20 mouse cellular contexts compared by ENCODE assay signal in the genomic region with DNA sequence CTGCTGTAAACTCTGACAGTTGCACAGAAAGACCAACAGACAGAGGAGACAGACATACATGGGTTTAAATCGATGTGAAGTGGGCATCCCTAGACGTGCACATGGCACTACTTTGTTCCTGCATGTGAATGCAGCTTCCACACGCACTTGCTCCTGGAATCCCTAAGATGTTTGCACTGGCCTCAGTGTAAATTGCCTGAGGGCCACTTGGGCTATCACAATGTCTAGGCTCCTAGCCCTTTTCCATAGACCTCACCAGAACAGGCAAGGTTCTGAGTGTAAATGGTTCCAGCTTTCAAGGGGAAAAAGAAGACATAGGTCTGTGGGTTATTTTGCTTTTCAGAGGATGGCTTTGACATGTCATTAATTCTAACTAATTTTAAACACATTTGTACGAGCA.
DNase-seq lines count a peak whose midpoint lies in the region; ATAC-seq and TF ChIP-seq lines count a peak whose summit lies in the region.
"Had no signal": no experiment of that assay in that cellular context is flagged by ENCODE, and none has a peak within 500 bp of the region (broad histone marks: within the 10 kb centered on the region; RNA-seq: fewer than 3 reads in every experiment).

No protein-coding gene starts in this region.

- peaks cover 74% of the 10 kb centered on the region for H3K4me1 ChIP-seq in forebrain, embryonic 13.5 days
- peaks cover 73% of the 10 kb centered on the region for H3K4me1 ChIP-seq in forebrain, embryonic 10.5 days
- H3K4me1 ChIP-seq in lung, adult 2 months (ENCODE audit: control insufficient read depth, insufficient read depth, low read length): peaks cover 36% of the 10 kb centered on the region
- peaks cover 32% of the 10 kb centered on the region for H3K4me1 ChIP-seq in midbrain, embryonic 11.5 days (ENCODE audit: control insufficient read depth, insufficient read depth, low read length)
- H3K4me1 ChIP-seq in midbrain, embryonic 10.5 days: peaks cover 71% of the 10 kb centered on the region
- peaks cover 44% of the 10 kb centered on the region for H3K4me1 ChIP-seq in stomach, embryonic 16.5 days (ENCODE audit: control insufficient read depth, insufficient read depth, low read length)

- H3K36me3 ChIP-seq in forebrain, embryonic 13.5 days (ENCODE audit: poor library complexity, severe bottlenecking): no peaks in the 10 kb centered on the region
- H3K36me3 ChIP-seq in forebrain, embryonic 10.5 days (replicated peaks): no peaks in the 10 kb centered on the region
- no peaks in the 10 kb centered on the region for H3K36me3 ChIP-seq in midbrain, embryonic 11.5 days (ENCODE audit: control insufficient read depth, insufficient read depth, low read length)
- H3K36me3 ChIP-seq in midbrain, embryonic 10.5 days: no peaks in the 10 kb centered on the region
- no peaks in the 10 kb centered on the region for H3K36me3 ChIP-seq in stomach, embryonic 16.5 days (ENCODE audit: control insufficient read depth, insufficient read depth, low read length)
- H3K36me3 ChIP-seq: hindbrain, embryonic 12.5 days; limb, embryonic 15.5 days had no signal

- TF ChIP-seq CTCF in lung, adult 2 months (IDR thresholded peaks at IDR 0.05; ENCODE audit: insufficient read depth, low read length): no peak

- H3K9me3 ChIP-seq in forebrain, embryonic 13.5 days (replicated peaks): no peaks in the 10 kb centered on the region
- H3K9me3 ChIP-seq in forebrain, embryonic 10.5 days: no peaks in the 10 kb centered on the region
- no peaks in the 10 kb centered on the region for H3K9me3 ChIP-seq in midbrain, embryonic 11.5 days (ENCODE audit: control insufficient read depth, low read length)
- H3K9me3 ChIP-seq in midbrain, embryonic 10.5 days (replicated peaks): no peaks in the 10 kb centered on the region
- no peaks in the 10 kb centered on the region for H3K9me3 ChIP-seq in stomach, embryonic 16.5 days (replicated peaks; ENCODE audit: control insufficient read depth, low read length)
- H3K9me3 ChIP-seq: hindbrain, embryonic 12.5 days; limb, embryonic 15.5 days had no signal

- no peak overlapping the region for H3K4me3 ChIP-seq in forebrain, embryonic 13.5 days
- no peak overlapping the region for H3K4me3 ChIP-seq in forebrain, embryonic 10.5 days
- no peak overlapping the region for H3K4me3 ChIP-seq in lung, adult 2 months (replicated peaks; ENCODE audit: extremely low read depth, low read depth, low read length)
- no peak overlapping the region for H3K4me3 ChIP-seq in midbrain, embryonic 11.5 days (ENCODE audit: low read depth, low read length)
- H3K4me3 ChIP-seq in midbrain, embryonic 10.5 days: no peak overlapping the region
- no peak overlapping the region for H3K4me3 ChIP-seq in stomach, embryonic 16.5 days (replicated peaks; ENCODE audit: low read length)
- H3K4me3 ChIP-seq: hindbrain, embryonic 12.5 days had no signal

- H3K4me2 ChIP-seq in forebrain, embryonic 13.5 days: peak overlapping the region; percentile 52; the same call in 1 of the 2 replicates
- H3K4me2 ChIP-seq in midbrain, embryonic 11.5 days: no peak overlapping the region
- H3K4me2 ChIP-seq in stomach, embryonic 16.5 days (ENCODE audit: low read depth, low read length): peak overlapping the region; percentile 49

- WGBS in forebrain, embryonic 13.5 days: 45% methylated on average over 4 of the region's 4 CpGs
- WGBS in forebrain, embryonic 10.5 days: 60% methylated on average over 4 of the region's 4 CpGs
- WGBS in lung, adult 2 months: 42% methylated on average over 4 of the region's 4 CpGs
- 75% methylated on average over 4 of the region's 4 CpGs for WGBS in midbrain, embryonic 11.5 days
- WGBS in midbrain, embryonic 10.5 days: 72% methylated on average over 4 of the region's 4 CpGs
- 50% methylated on average over 4 of the region's 4 CpGs for WGBS in stomach, embryonic 16.5 days

- no peak for TF ChIP-seq POLR2A in lung, adult 2 months (IDR thresholded peaks at IDR 0.05; ENCODE audit: borderline replicate concordance, extremely low read depth, low read depth, low read length)

- H3K27me3 ChIP-seq in forebrain, embryonic 13.5 days: no peaks in the 10 kb centered on the region
- no peaks in the 10 kb centered on the region for H3K27me3 ChIP-seq in forebrain, embryonic 10.5 days (ENCODE audit: poor library complexity, severe bottlenecking)
- H3K27me3 ChIP-seq in midbrain, embryonic 11.5 days (ENCODE audit: control insufficient read depth, insufficient read depth, low read length): no peaks in the 10 kb centered on the region
- H3K27me3 ChIP-seq in midbrain, embryonic 10.5 days (ENCODE audit: low read depth, poor library complexity, severe bottlenecking): no peaks in the 10 kb centered on the region
- H3K27me3 ChIP-seq in stomach, embryonic 16.5 days (ENCODE audit: control insufficient read depth, insufficient read depth, low read length): no peaks in the 10 kb centered on the region
- H3K27me3 ChIP-seq: hindbrain, embryonic 12.5 days; limb, embryonic 15.5 days had no signal

- DNase-seq in forebrain, embryonic 10.5 days (ENCODE audit: extremely low spot score, low spot score): no peak
- peak; percentile 30 to 44 for DNase-seq in lung, adult 18-20 months
- DNase-seq in lung, adult 2 months: no peak
- peak; percentile 80 for DNase-seq in midbrain, embryonic 11.5 days (ENCODE audit: low spot score, missing footprints)
- no peak for DNase-seq in midbrain, embryonic 10.5 days (ENCODE audit: low spot score)
- DNase-seq in embryo, embryonic 9.5 days (ENCODE audit: extremely low spot score): no peak
- DNase-seq: cerebellum, adult 9-10 months; gastrocnemius, postnatal 25 days; heart, adult 18-20 months; right cerebral cortex, adult 18-20 months; right cerebral cortex, postnatal 4 days had no signal

- no peak overlapping the region for H3K27ac ChIP-seq in forebrain, embryonic 13.5 days
- H3K27ac ChIP-seq in forebrain, embryonic 10.5 days: no peak overlapping the region
- H3K27ac ChIP-seq in midbrain, embryonic 11.5 days (ENCODE audit: low read depth, low read length): no peak overlapping the region; the same call in 1 of the 2 replicates
- no peak overlapping the region for H3K27ac ChIP-seq in midbrain, embryonic 10.5 days (replicated peaks)
- no peak overlapping the region; the same call in 1 of the 2 replicates for H3K27ac ChIP-seq in stomach, embryonic 16.5 days (ENCODE audit: low read length)
- H3K27ac ChIP-seq: limb, embryonic 15.5 days; liver, embryonic 14.5 days had no signal

- H3K9ac ChIP-seq in forebrain, embryonic 13.5 days: no peak overlapping the region
- no peak overlapping the region for H3K9ac ChIP-seq in midbrain, embryonic 11.5 days (ENCODE audit: low read length)
- no peak overlapping the region for H3K9ac ChIP-seq in stomach, embryonic 16.5 days (ENCODE audit: low read length)
- H3K9ac ChIP-seq: forebrain, postnatal 0 days; hindbrain, embryonic 12.5 days; limb, embryonic 15.5 days; liver, embryonic 14.5 days had no signal

- no peak for ATAC-seq in forebrain, embryonic 13.5 days
- no peak for ATAC-seq in midbrain, embryonic 11.5 days (ENCODE audit: low FRiP score)
- no peak for ATAC-seq in stomach, embryonic 16.5 days (ENCODE audit: insufficient read depth, low FRiP score)
- ATAC-seq: CD4-positive, CD25-positive, alpha-beta regulatory T cell, adult 4 months; inflammation-experienced regulatory T-cells, adult 6 months; midbrain, embryonic 16.5 days had no signal

Comparison
In these comparisons a context has a peak if more than half of its experiments do, and no peak if none do; other contexts are left out.
1. DNase-seq: peak in lung, adult 18-20 months (2 of 2) and midbrain, embryonic 11.5 days (single experiment); none in forebrain, embryonic 10.5 days (single experiment), lung, adult 2 months (single experiment), midbrain, embryonic 10.5 days (single experiment) and embryo, embryonic 9.5 days (single experiment).